Mouse (Mus musculus) liver, postnatal 0 days (tissue): ENCODE measurements around the gene Olfr556. TPM values are rescaled to one million over a fixed set of nuclear protein-coding genes. Genes with fewer than 3 reads are reported as not detected.

Experiments used
- ATAC-seq: fragments of 200-750 bp; cut with Nextera tagmentation; 2 replicates; pipeline ENCODE4 v1.8.0; 2017; ENCODE audit warnings: mild to moderate bottlenecking, moderate library complexity
- DNase-seq: peaks from one replicate; pipeline ENCODE4 v3.0.0-alpha.2; 2016
- H3K27ac ChIP-seq: fragments of 300-500 bp; sonication (generic); 2 replicates; pipeline ENCODE4 v1.5.1; 2014; ENCODE audit warnings: antibody characterized with exemption, moderate library complexity, mild to moderate bottlenecking, low read depth
- H3K27me3 ChIP-seq: fragments of 300-500 bp; sonication (generic); 2 replicates; pipeline ENCODE4 v1.6.1; 2014; ENCODE audit warnings: low read length, control low read depth, mixed read lengths; ENCODE audit not compliant: insufficient read depth
- H3K36me3 ChIP-seq: fragments of 300-500 bp; sonication (generic); replicated peaks from 2 replicates; pipeline ENCODE4 v1.6.1; 2014; ENCODE audit warnings: mild to moderate bottlenecking, control low read depth, low read length, moderate library complexity, mixed read lengths; ENCODE audit not compliant: insufficient read depth
- H3K4me1 ChIP-seq: fragments of 300-500 bp; sonication (generic); 2 replicates; pipeline ENCODE4 v1.6.1; 2014; ENCODE audit warnings: antibody characterized with exemption, mild to moderate bottlenecking, control low read depth; ENCODE audit not compliant: insufficient read depth
- H3K4me2 ChIP-seq: fragments of 300-500 bp; sonication (generic); 2 replicates; pipeline ENCODE4 v1.6.1; 2014; ENCODE audit warnings: low read depth, mild to moderate bottlenecking, low read length, moderate library complexity, mixed read lengths
- H3K4me3 ChIP-seq: fragments of 300-500 bp; sonication (generic); 2 replicates; pipeline ENCODE4 v1.5.1; 2014; ENCODE audit warnings: low read depth, low read length
- H3K9ac ChIP-seq: fragments of 300-500 bp; sonication (generic); replicated peaks from 2 replicates; pipeline ENCODE4 v1.6.1; 2014; ENCODE audit warnings: mild to moderate bottlenecking, moderate library complexity
- H3K9me3 ChIP-seq: fragments of 300-500 bp; sonication (generic); 2 replicates; pipeline ENCODE4 v1.6.1; 2016; ENCODE audit warnings: mild to moderate bottlenecking, control low read depth, low read length, mixed read lengths
- CTCF ChIP-seq: sonication (generic); IDR thresholded peaks from 2 replicates; pipeline ENCODE4 v1.5.1; 2016; ENCODE audit warnings: antibody characterized with exemption, low read depth
- EP300 ChIP-seq: IDR thresholded peaks from 2 replicates; pipeline ENCODE4 v1.6.1; 2016; ENCODE audit warnings: antibody characterized with exemption, low read depth, mild to moderate bottlenecking
- WGBS: fragments of 180-500 bp; shearing (Covaris S2); extraction: QIAGEN DNeasy Blood & Tissue Kit; methylation state at CpG from one replicate; pipeline ENCODE4 v1.1.7; 2014; ENCODE audit not compliant: insufficient replicate concordance; 5-methylcytosine and 5-hydroxymethylcytosine counted together
- polyA plus RNA-seq: library from polyadenylated mRNA; unstranded; fragments of >200 nt; fragmentation: Nextera tagmentation; extraction: Ambion mirVana; gene quantifications from 2 replicates; pipeline ENCODE4 v1.2.1, GENCODE M21; 2015

Olfr556 gene
- polyA plus RNA-seq, 1 experiment from 2014 or later, result not detected

DNA sequence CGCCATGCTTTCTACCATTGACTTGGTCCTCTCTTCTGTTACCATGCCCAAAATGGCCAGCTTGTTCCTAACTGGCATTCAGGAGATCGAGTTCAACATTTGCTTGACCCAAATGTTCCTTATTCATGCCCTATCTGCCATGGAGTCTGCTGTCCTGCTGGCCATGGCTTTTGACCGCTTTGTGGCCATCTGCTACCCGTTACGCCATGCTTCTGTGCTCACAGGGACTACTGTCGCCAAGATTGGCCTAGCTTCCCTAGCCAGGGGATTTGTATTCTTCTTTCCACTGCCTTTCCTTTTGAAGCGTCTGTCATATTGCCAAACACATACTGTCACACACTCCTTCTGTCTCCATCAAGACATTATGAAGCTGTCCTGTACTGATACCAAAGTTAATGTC lies 33.8 kb downstream of the Olfr556 start:
- Histone ChIP-seq H3K9me3 (no peaks in the 10 kb centered on the region), H3K4me1 (no peaks in the 10 kb centered on the region), H3K9ac (no peak overlapping the region), H3K27me3 (no peaks in the 10 kb centered on the region), H3K4me3 (no peak overlapping the region), H3K4me2 (no peak overlapping the region), H3K27ac (no peak overlapping the region), H3K36me3 (no peaks in the 10 kb centered on the region)
- TF ChIP-seq CTCF, result no peak
- ATAC-seq (no peak), DNase-seq (no peak)
- WGBS, result 85% methylated on average over 7 of the region's 7 CpGs

DNA sequence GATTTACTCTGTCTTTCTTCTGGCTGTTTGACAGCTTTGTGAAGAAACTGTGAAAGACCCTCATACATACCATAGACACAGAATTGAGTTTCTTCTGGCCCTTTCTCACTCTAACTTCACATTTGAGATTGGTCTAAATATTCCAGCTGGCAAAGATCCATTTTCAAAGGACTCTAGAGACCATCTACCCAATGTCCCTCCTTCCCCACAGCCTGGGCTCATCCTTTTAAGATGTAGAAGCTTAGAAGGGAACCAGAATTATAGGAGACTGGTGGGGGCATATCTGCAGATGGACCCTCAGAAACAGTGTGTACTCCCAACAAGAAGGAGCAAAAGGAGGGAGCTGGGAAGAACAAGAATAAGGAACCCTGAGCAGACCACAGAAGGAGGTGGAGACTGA lies 37.2 kb downstream of the Olfr556 start, which contains the start of gene Olfr558:
Gene Olfr558, plus strand, starts transcription at position 301 of the 400 bp plus-strand sequence.
- TF ChIP-seq EP300, result no peak
- no peak for TF ChIP-seq CTCF
- Histone ChIP-seq H3K4me1 (no peaks in the 10 kb centered on the region), H3K9me3 (no peaks in the 10 kb centered on the region), H3K36me3 (no peaks in the 10 kb centered on the region), H3K27me3 (no peaks in the 10 kb centered on the region), H3K9ac (no peak within 1 kb of the TSS), H3K27ac (no peak within 1 kb of the TSS), H3K4me3 (no peak within 1 kb of the TSS), H3K4me2 (no peak within 1 kb of the TSS)
- ATAC-seq (no peak), DNase-seq (no peak)

DNA sequence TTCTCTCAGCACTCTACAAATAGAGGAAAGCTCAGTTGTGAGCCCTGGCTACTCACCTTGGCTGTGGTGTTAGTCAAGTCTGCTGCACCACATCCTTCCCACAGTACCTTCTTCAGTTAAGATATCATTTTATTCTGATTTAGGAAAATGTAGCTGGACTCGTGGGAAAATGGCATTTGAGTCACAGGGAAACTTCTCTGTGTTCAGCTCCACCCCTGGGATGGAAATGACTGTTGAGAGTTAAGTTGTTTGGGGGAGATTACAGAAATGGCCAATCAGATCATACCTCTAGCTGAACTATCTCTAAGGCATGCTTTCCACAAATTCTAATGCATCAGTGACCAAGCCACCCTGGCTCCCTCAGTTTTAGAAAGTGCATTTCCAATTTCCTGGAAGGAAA lies 54.3 kb downstream of the Olfr556 start, which contains the start of gene Olfr33:
Gene Olfr33, minus strand, starts transcription at position 101 of the 400 bp plus-strand sequence.
- TF ChIP-seq EP300 (no peak), CTCF (no peak)
- DNase-seq, result no peak
- Histone ChIP-seq H3K9ac (no peak within 1 kb of the TSS), H3K36me3 (no peaks in the 10 kb centered on the region), H3K4me2 (no peak within 1 kb of the TSS), H3K4me3 (no peak within 1 kb of the TSS), H3K4me1 (no peaks in the 10 kb centered on the region), H3K9me3 (no peaks in the 10 kb centered on the region), H3K27ac (no peak within 1 kb of the TSS), H3K27me3 (no peaks in the 10 kb centered on the region)
- no peak for ATAC-seq
- WGBS, result 22% methylated on average over 1 of the region's 1 CpGs

Other genes with a start within 250 kb of the Olfr556 start
- 55.9 and 66.4 TPM in 2 replicates for gene Rrm1, start 223.2 kb upstream of the Olfr556 start, polyA plus RNA-seq
- gene Olfr543, start 183.2 kb upstream of the Olfr556 start, polyA plus RNA-seq, result 0.12 and 0.19 TPM in 2 replicates
- gene Olfr544, start 176.6 kb upstream of the Olfr556 start, polyA plus RNA-seq, result 0.04 and 0.06 TPM in 2 replicates
- gene Olfr545, start 165.3 kb upstream of the Olfr556 start, polyA plus RNA-seq, result not detected in 2 replicates
- gene Olfr547, start 130.2 kb upstream of the Olfr556 start, polyA plus RNA-seq, result not detected in 2 replicates
- gene Olfr548-ps1, start 124.0 kb upstream of the Olfr556 start, polyA plus RNA-seq, result not detected in 2 replicates
- gene Olfr549, start 115.0 kb upstream of the Olfr556 start, polyA plus RNA-seq, result not detected in 2 replicates
- gene Trim21, start 99.4 kb upstream of the Olfr556 start, polyA plus RNA-seq, result 0.42 and 0.64 TPM in 2 replicates
- gene Olfr550, start 93.5 kb upstream of the Olfr556 start, polyA plus RNA-seq, result not detected in 2 replicates
- not detected in 2 replicates for gene Olfr551, start 73.0 kb upstream of the Olfr556 start, polyA plus RNA-seq
- gene Olfr552, start 67.1 kb upstream of the Olfr556 start, polyA plus RNA-seq, result not detected in 2 replicates
- gene Olfr553, start 46.7 kb upstream of the Olfr556 start, polyA plus RNA-seq, result not detected in 2 replicates
- gene Olfr554, start 26.5 kb upstream of the Olfr556 start, polyA plus RNA-seq, result not detected in 2 replicates
- gene Olfr555, start 6.1 kb upstream of the Olfr556 start, polyA plus RNA-seq, result not detected in 2 replicates
- 1.4 and 1.7 TPM in 2 replicates for gene Trim68, start 22.4 kb downstream of the Olfr556 start, polyA plus RNA-seq
- not detected in 2 replicates for gene Olfr557, start 31.0 kb downstream of the Olfr556 start, polyA plus RNA-seq
- gene Olfr558, start 37.3 kb downstream of the Olfr556 start, polyA plus RNA-seq, result 0.04 TPM in 1 of 2 replicates, not detected in the other
- gene Olfr33, start 54.2 kb downstream of the Olfr556 start, polyA plus RNA-seq, result not detected in 2 replicates
- not detected in 2 replicates for gene Olfr559, start 62.6 kb downstream of the Olfr556 start, polyA plus RNA-seq
- not detected in 2 replicates for gene Olfr560, start 94.5 kb downstream of the Olfr556 start, polyA plus RNA-seq
- gene Olfr78, start 94.6 kb downstream of the Olfr556 start, polyA plus RNA-seq, result 0.04 TPM in 1 of 2 replicates, not detected in the other
- not detected in 2 replicates for gene Olfr561, start 106.3 kb downstream of the Olfr556 start, polyA plus RNA-seq
- not detected in 2 replicates for gene Olfr564, start 138.6 kb downstream of the Olfr556 start, polyA plus RNA-seq
- gene Olfr566, start 193.9 kb downstream of the Olfr556 start, polyA plus RNA-seq, result not detected in 2 replicates
- gene Olfr568, start 212.2 kb downstream of the Olfr556 start, polyA plus RNA-seq, result not detected in 2 replicates
- gene Olfr569, start 226.0 kb downstream of the Olfr556 start, polyA plus RNA-seq, result not detected in 2 replicates
- not detected in 2 replicates for gene Olfr570, start 229.7 kb downstream of the Olfr556 start, polyA plus RNA-seq